Mouse (Mus musculus) kidney, postnatal 0 days (tissue): ENCODE results near the gene Mogat1. TPM values are rescaled to one million over a fixed set of nuclear protein-coding genes. Genes with fewer than 3 reads are reported as not detected.

Experiments used
- ATAC-seq: fragments of 200-750 bp; cut with Nextera tagmentation; replicated peaks from 2 replicates; pipeline ENCODE4 v1.8.0; 2017; ENCODE audit warnings: low read depth, moderate number of reproducible peaks, moderate TSS enrichment, moderate library complexity; ENCODE audit not compliant: low FRiP score
- DNase-seq: peaks from one replicate; pipeline ENCODE4 v3.0.0-alpha.2; 2016; ENCODE audit warnings: low spot score
- H3K27ac ChIP-seq: fragments of 300-500 bp; sonication (generic); 2 replicates; pipeline ENCODE4 v1.5.1; 2014; ENCODE audit warnings: mild to moderate bottlenecking
- H3K27me3 ChIP-seq: fragments of 300-500 bp; sonication (generic); 2 replicates; pipeline ENCODE4 v1.6.1; 2014; ENCODE audit warnings: low read length, mixed read lengths; ENCODE audit not compliant: insufficient read depth
- H3K36me3 ChIP-seq: fragments of 300-500 bp; sonication (generic); 2 replicates; pipeline ENCODE4 v1.6.1; 2014; ENCODE audit warnings: low read length, mixed read lengths; ENCODE audit not compliant: insufficient read depth
- H3K4me1 ChIP-seq: fragments of 300-500 bp; sonication (generic); replicated peaks from 2 replicates; pipeline ENCODE4 v1.6.1; 2014; ENCODE audit warnings: antibody characterized with exemption, low read length, mixed read lengths; ENCODE audit not compliant: insufficient read depth
- H3K4me2 ChIP-seq: fragments of 300-500 bp; sonication (generic); 2 replicates; pipeline ENCODE4 v1.6.1; 2014; ENCODE audit warnings: mild to moderate bottlenecking, low read length, moderate library complexity, mixed read lengths
- H3K4me3 ChIP-seq: fragments of 300-500 bp; sonication (generic); replicated peaks from 2 replicates; pipeline ENCODE4 v1.5.1; 2014; ENCODE audit warnings: low read depth, low read length
- H3K9ac ChIP-seq: fragments of 300-500 bp; sonication (generic); 2 replicates; pipeline ENCODE4 v1.6.1; 2014; ENCODE audit warnings: low read depth, low read length
- H3K9me3 ChIP-seq: fragments of 300-500 bp; sonication (generic); replicated peaks from 2 replicates; pipeline ENCODE4 v1.6.1; 2016; ENCODE audit warnings: low read length, inconsistent platforms, mixed read lengths
- CTCF ChIP-seq: IDR thresholded peaks from 2 replicates; pipeline ENCODE4 v1.5.1; 2016; ENCODE audit warnings: antibody characterized with exemption, low read depth, mild to moderate bottlenecking, moderate library complexity
- WGBS: fragments of 180-500 bp; shearing (Covaris S2); extraction: QIAGEN DNeasy Blood & Tissue Kit; methylation state at CpG from one replicate; pipeline ENCODE4 v1.1.7; 2014; 5-methylcytosine and 5-hydroxymethylcytosine counted together
- polyA plus RNA-seq: library from polyadenylated mRNA; unstranded; fragments of >200 nt; fragmentation: Nextera tagmentation; extraction: Ambion mirVana; gene quantifications from 2 replicates; pipeline ENCODE4 v1.2.1, GENCODE M21; 2015

The Mogat1 gene
- polyA plus RNA-seq, 1 experiment from 2014 or later, result 2.0 TPM

DNA sequence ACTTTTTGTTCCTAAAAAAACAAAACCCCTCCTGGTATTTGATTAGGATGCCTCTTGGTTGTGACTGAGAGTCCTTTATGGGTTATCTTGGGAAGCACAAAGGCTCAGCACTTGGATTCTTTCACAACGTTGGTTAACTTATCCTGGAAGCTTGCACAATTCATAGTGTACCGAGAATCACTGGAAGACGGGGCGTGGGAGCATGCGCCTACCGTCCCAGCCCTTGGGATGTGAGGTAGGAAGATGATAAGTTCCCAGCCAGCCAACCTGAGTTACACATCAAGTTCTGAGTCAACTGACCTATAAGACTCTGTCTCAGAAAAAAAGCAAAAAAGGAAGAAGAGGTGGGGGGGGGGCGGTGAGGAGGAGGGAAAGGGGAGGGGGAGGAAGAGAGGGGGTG lies 8.1 kb downstream of the Mogat1 start:
- H3K9ac ChIP-seq, result no peak overlapping the region

DNA sequence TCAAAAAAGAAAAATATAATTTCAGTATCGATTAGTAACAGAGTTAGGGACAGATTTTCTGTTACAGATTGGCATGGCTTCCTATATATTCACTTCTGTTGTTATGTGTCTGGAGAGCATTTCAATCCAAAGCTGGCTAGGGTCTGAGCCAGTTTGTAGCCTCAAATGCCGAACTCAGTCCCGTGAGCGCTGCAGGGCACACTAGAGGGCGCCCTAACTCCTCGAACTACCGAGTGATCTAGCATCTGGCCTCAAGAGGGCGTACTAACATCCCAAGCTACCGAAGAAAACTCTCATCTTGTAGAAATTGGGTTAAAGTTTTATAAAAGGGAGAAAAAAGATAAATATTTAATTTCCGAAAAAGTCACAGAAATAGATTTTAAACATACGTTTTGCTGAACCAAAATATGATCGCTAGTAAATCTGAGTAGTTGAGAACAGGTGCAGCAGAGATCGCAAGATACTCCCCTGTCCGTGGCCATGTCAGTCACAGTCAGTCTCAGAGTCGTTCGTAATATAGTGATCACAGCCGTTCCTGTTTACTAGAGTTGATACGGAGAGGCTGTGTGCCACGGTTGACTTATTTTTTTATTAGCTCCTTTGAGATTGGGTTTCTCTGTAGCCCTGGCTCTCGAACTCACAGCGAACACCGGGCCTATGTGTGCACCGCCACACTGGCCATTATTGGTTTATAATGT lies 14.5 kb downstream of the Mogat1 start:
- 31% methylated on average over 23 of the region's 23 CpGs for WGBS
- ATAC-seq (0 out of 2 replicates have a peak, but pooled peaks have one; percentile 48), DNase-seq (peak; percentile 78)
- peak; percentile 96 for TF ChIP-seq CTCF
- Histone ChIP-seq H3K9me3 (no peaks in the 10 kb centered on the region), H3K4me1 (no peaks in the 10 kb centered on the region), H3K36me3 (no peaks in the 10 kb centered on the region), H3K4me2 (peak overlapping the region; percentile 36; the same call in 1 of the 2 replicates), H3K27me3 (no peaks in the 10 kb centered on the region), H3K4me3 (no peak overlapping the region), H3K9ac (no peak overlapping the region), H3K27ac (no peak overlapping the region)

More for the DNA sequence above, 8.1 kb downstream of the Mogat1 start:
- DNase-seq, result no peak
- no peaks in the 10 kb centered on the region for H3K27me3 ChIP-seq
- H3K4me3 ChIP-seq, result no peak overlapping the region
- H3K36me3 ChIP-seq, result no peaks in the 10 kb centered on the region
- no peak for TF ChIP-seq CTCF
- no peaks in the 10 kb centered on the region for H3K9me3 ChIP-seq
- no peak overlapping the region for H3K27ac ChIP-seq
- H3K4me1 ChIP-seq, result no peaks in the 10 kb centered on the region
- WGBS, result 85% methylated on average over 7 of the region's 7 CpGs
- ATAC-seq, result no peak
- no peak overlapping the region for H3K4me2 ChIP-seq

- no peak overlapping the region for H3K4me3 ChIP-seq
- no peaks in the 10 kb centered on the region for H3K9me3 ChIP-seq
- H3K4me1 ChIP-seq, result no peaks in the 10 kb centered on the region
- no peak for ATAC-seq
- WGBS, result 94% methylated on average over 3 of the region's 3 CpGs
- no peak for TF ChIP-seq CTCF
- H3K36me3 ChIP-seq, result no peaks in the 10 kb centered on the region
- no peaks in the 10 kb centered on the region for H3K27me3 ChIP-seq
- no peak overlapping the region for H3K9ac ChIP-seq
- H3K4me2 ChIP-seq, result no peak overlapping the region
- no peak for DNase-seq
- no peak overlapping the region for H3K27ac ChIP-seq
These were observed 17.6 kb downstream of the Mogat1 start for GRCm38 (mm10) chr1:78528356-78528755.

DNA sequence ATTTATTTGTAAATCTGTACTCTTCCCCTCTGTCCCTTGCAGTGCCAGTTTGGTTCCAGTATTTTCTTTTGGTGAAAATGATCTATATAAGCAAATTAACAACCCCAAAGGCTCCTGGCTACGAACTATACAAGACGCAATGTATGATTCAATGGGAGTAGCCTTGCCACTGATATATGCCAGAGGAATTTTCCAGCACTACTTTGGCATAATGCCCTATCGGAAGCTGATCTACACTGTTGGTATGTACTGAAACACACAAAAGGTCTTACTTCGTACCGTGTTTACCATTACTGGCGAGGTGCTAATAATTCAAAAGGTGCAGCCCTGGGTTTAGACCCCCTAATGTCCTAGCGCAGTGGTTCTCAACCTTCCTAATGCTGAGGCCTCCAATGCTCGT lies 18.2 kb downstream of the Mogat1 start:
- no peak for ATAC-seq
- no peak overlapping the region for H3K4me2 ChIP-seq
- no peak overlapping the region for H3K27ac ChIP-seq
- H3K9ac ChIP-seq, result no peak overlapping the region
- H3K9me3 ChIP-seq, result no peaks in the 10 kb centered on the region
- TF ChIP-seq CTCF, result no peak
- no peaks in the 10 kb centered on the region for H3K27me3 ChIP-seq
- DNase-seq, result no peak
- no peaks in the 10 kb centered on the region for H3K4me1 ChIP-seq
- H3K4me3 ChIP-seq, result no peak overlapping the region
- H3K36me3 ChIP-seq, result no peaks in the 10 kb centered on the region
- WGBS, result 84% methylated on average over 8 of the region's 8 CpGs

GRCm38 (mm10) chr1:78530500-78531215 lies 19.9 kb downstream of the Mogat1 start:
- no peaks in the 10 kb centered on the region for H3K36me3 ChIP-seq
- H3K9me3 ChIP-seq, result no peaks in the 10 kb centered on the region
- no peaks in the 10 kb centered on the region for H3K27me3 ChIP-seq
- TF ChIP-seq CTCF, result peak; percentile 24; the same call in 1 of the 2 replicates
- no peak overlapping the region for H3K4me3 ChIP-seq
- ATAC-seq (no peak), DNase-seq (no peak)
- no peak overlapping the region for H3K27ac ChIP-seq
- WGBS, result 62% methylated on average over 7 of the region's 7 CpGs
- H3K4me2 ChIP-seq, result no peak overlapping the region
- H3K9ac ChIP-seq, result no peak overlapping the region
- H3K4me1 ChIP-seq, result no peaks in the 10 kb centered on the region

- no peak for ATAC-seq
- Histone ChIP-seq H3K27ac (no peak overlapping the region), H3K9me3 (no peaks in the 10 kb centered on the region), H3K4me1 (no peaks in the 10 kb centered on the region), H3K9ac (no peak overlapping the region), H3K27me3 (no peaks in the 10 kb centered on the region), H3K4me3 (no peak overlapping the region), H3K36me3 (no peaks in the 10 kb centered on the region), H3K4me2 (no peak overlapping the region)
- 85% methylated on average over 15 of the region's 15 CpGs for WGBS
- TF ChIP-seq CTCF, result no peak
- no peak for DNase-seq
These were observed 21.5 kb downstream of the Mogat1 start for GRCm38 (mm10) chr1:78532184-78532800.
